Mouse (Mus musculus): ENCODE measurements around the gene Tns3.

GRCm38 (mm10) chr11:8634728-8635410, 29.5 kb downstream of the Tns3 start:
- TF ChIP-seq CTCF (IDR thresholded peaks at IDR 0.05; ENCODE audit: insufficient read depth, low read depth, low read length) (no peak), POLR2A (IDR thresholded peaks at IDR 0.05; ENCODE audit: insufficient read depth, low read depth, low read length) (no peak)
